Mouse (Mus musculus): ENCODE measurements around the gene 4930438A08Rik. TPM values are rescaled to one million over a fixed set of nuclear protein-coding genes. Genes with fewer than 3 reads are reported as not detected.

4930438A08Rik gene
- total RNA-seq, 2 experiments from 2014 or later = not detected

GRCm38 (mm10) chr11:58254411-58254810, 20.2 kb upstream of the 4930438A08Rik start:
- TF ChIP-seq CTCF (conservative IDR thresholded peaks at IDR 0.05) = no peak
- no peak for DNase-seq (ENCODE audit: low spot score in 2 of 2)
- Histone ChIP-seq H3K4me3 (no peak overlapping the region), H3K27ac (no peak overlapping the region)

GRCm38 (mm10) chr11:58257816-58258215, 16.8 kb upstream of the 4930438A08Rik start:
- no peak overlapping the region for H3K27ac ChIP-seq
- no peak for DNase-seq (ENCODE audit: low spot score in 2 of 2)
- no peak overlapping the region for H3K4me3 ChIP-seq
- TF ChIP-seq CTCF (conservative IDR thresholded peaks at IDR 0.05) = no peak

- Histone ChIP-seq H3K27ac (no peak overlapping the region), H3K4me3 (no peak overlapping the region)
- no peak for DNase-seq (ENCODE audit: low spot score in 2 of 2)
- no peak for TF ChIP-seq CTCF (conservative IDR thresholded peaks at IDR 0.05)
These were observed 14.4 kb upstream of the 4930438A08Rik start for GRCm38 (mm10) chr11:58260156-58260555.

- TF ChIP-seq CTCF (conservative IDR thresholded peaks at IDR 0.05) = no peak
- Histone ChIP-seq H3K4me3 (no peak overlapping the region), H3K27ac (no peak overlapping the region)
- DNase-seq (ENCODE audit: low spot score in 2 of 2) = no peak
These were observed 12.8 kb upstream of the 4930438A08Rik start for GRCm38 (mm10) chr11:58261826-58262225.

- Histone ChIP-seq H3K4me3 (no peak overlapping the region), H3K27ac (no peak overlapping the region)
- TF ChIP-seq CTCF (conservative IDR thresholded peaks at IDR 0.05) = no peak
- no peak for DNase-seq (ENCODE audit: low spot score in 2 of 2)
These were observed 12.3 kb upstream of the 4930438A08Rik start for GRCm38 (mm10) chr11:58262336-58262735.

GRCm38 (mm10) chr11:58263516-58263915, 11.1 kb upstream of the 4930438A08Rik start:
- no peak for DNase-seq (ENCODE audit: low spot score in 2 of 2)
- no peak for TF ChIP-seq CTCF (conservative IDR thresholded peaks at IDR 0.05)
- Histone ChIP-seq H3K4me3 (no peak overlapping the region), H3K27ac (no peak overlapping the region)

- Histone ChIP-seq H3K4me3 (no peak overlapping the region), H3K27ac (no peak overlapping the region)
- TF ChIP-seq CTCF (conservative IDR thresholded peaks at IDR 0.05) = no peak
- no peak for DNase-seq (ENCODE audit: low spot score in 2 of 2)
These were observed 10.1 kb upstream of the 4930438A08Rik start for GRCm38 (mm10) chr11:58264546-58264945.

GRCm38 (mm10) chr11:58268285-58268684, 6.3 kb upstream of the 4930438A08Rik start:
- DNase-seq (ENCODE audit: low spot score in 2 of 2) = no peak

GRCm38 (mm10) chr11:58275756-58276155, 1.2 kb downstream of the 4930438A08Rik start:
- H3K27ac ChIP-seq = no peak overlapping the region
- no peak for DNase-seq (ENCODE audit: low spot score in 2 of 2)
- no peak for TF ChIP-seq CTCF (conservative IDR thresholded peaks at IDR 0.05)
- H3K4me3 ChIP-seq = no peak overlapping the region

More at GRCm38 (mm10) chr11:58268285-58268684, 6.3 kb upstream of the 4930438A08Rik start:
- no peak for TF ChIP-seq CTCF (conservative IDR thresholded peaks at IDR 0.05)
- H3K27ac ChIP-seq = no peak overlapping the region
- H3K4me3 ChIP-seq = no peak overlapping the region

- no peak overlapping the region for H3K27ac ChIP-seq
- no peak for TF ChIP-seq CTCF (conservative IDR thresholded peaks at IDR 0.05)
- no peak for DNase-seq (ENCODE audit: low spot score in 2 of 2)
- no peak overlapping the region for H3K4me3 ChIP-seq
These were observed 7.4 kb downstream of the 4930438A08Rik start for GRCm38 (mm10) chr11:58281970-58282496.

- Histone ChIP-seq H3K4me3 (no peak overlapping the region), H3K27ac (no peak overlapping the region)
- DNase-seq (ENCODE audit: low spot score in 2 of 2) = no peak
- TF ChIP-seq CTCF (conservative IDR thresholded peaks at IDR 0.05) = no peak
These were observed 7.9 kb downstream of the 4930438A08Rik start for GRCm38 (mm10) chr11:58282518-58282917.

- no peak for DNase-seq (ENCODE audit: low spot score in 2 of 2)
- no peak for TF ChIP-seq CTCF (conservative IDR thresholded peaks at IDR 0.05)
These were observed 15.5 kb downstream of the 4930438A08Rik start for GRCm38 (mm10) chr11:58289992-58290682.

GRCm38 (mm10) chr11:58290812-58291211, 16.2 kb downstream of the 4930438A08Rik start:
- no peak for TF ChIP-seq CTCF (conservative IDR thresholded peaks at IDR 0.05)
- Histone ChIP-seq H3K4me3 (no peak overlapping the region), H3K27ac (no peak overlapping the region)
- DNase-seq (ENCODE audit: low spot score in 2 of 2) = no peak

More at GRCm38 (mm10) chr11:58289992-58290682, 15.5 kb downstream of the 4930438A08Rik start:
- H3K27ac ChIP-seq = no peak overlapping the region
- H3K4me3 ChIP-seq = no peak overlapping the region

GRCm38 (mm10) chr11:58292791-58293190, 18.2 kb downstream of the 4930438A08Rik start:
- no peak for DNase-seq (ENCODE audit: low spot score in 2 of 2)
- TF ChIP-seq CTCF (conservative IDR thresholded peaks at IDR 0.05) = no peak
- Histone ChIP-seq H3K27ac (no peak overlapping the region), H3K4me3 (no peak overlapping the region)

Measured in layer of hippocampus, adult 2 months (tissue).